Mouse (Mus musculus): ENCODE data around the gene Lamtor1. TPM values are rescaled to one million over a fixed set of nuclear protein-coding genes. Genes with fewer than 3 reads are reported as not detected.
"Not testable (repeated sequence)": the region's sequence is repeated elsewhere in the genome, so short reads cannot be mapped to it uniquely, and the experiment has no call there.

Gene Lamtor1
- total and polyA plus RNA-seq, 2 experiments from 2014 or later, result 105 to 176 TPM

- Histone ChIP-seq H3K27me3 (ENCODE audit: insufficient read depth, low read length) (no peaks in the 10 kb centered on the region), H3K36me3 (ENCODE audit: insufficient read depth) (no peaks in the 10 kb centered on the region), H3K27ac (ENCODE audit: low read depth, low read length) (no peak overlapping the region), H3K4me1 (ENCODE audit: insufficient read depth) (peaks cover 9% of the 10 kb centered on the region; the same call in 1 of the 2 replicates), H3K4me3 (ENCODE audit: low read depth, low read length) (no peak overlapping the region), H3K9ac (no peak overlapping the region), H3K4me2 (ENCODE audit: low read depth) (no peak overlapping the region), H3K9me3 (ENCODE audit: low read length) (no peaks in the 10 kb centered on the region)
- DNase-seq (no peak), ATAC-seq (no peak)
- 95% methylated on average over 4 of the region's 4 CpGs for WGBS
- no peak for TF ChIP-seq CTCF (IDR thresholded peaks at IDR 0.05; ENCODE audit: low read depth)
Observed at GRCm38 (mm10) chr7:101935957-101936356, 30.3 kb downstream of the Lamtor1 start.

GRCm38 (mm10) chr7:101936996-101937395 is 31.3 kb downstream of the Lamtor1 start:
- ATAC-seq (no peak), DNase-seq (no peak)
- WGBS, result 96% methylated on average over 4 of the region's 4 CpGs
- H3K27ac ChIP-seq (ENCODE audit: low read depth, low read length), result no peak overlapping the region
- no peak for TF ChIP-seq CTCF (IDR thresholded peaks at IDR 0.05; ENCODE audit: low read depth)
- no peak overlapping the region for H3K4me3 ChIP-seq (ENCODE audit: low read depth, low read length)
- H3K27me3 ChIP-seq (ENCODE audit: insufficient read depth, low read length), result no peaks in the 10 kb centered on the region
- H3K9ac ChIP-seq, result no peak overlapping the region
- no peaks in the 10 kb centered on the region for H3K36me3 ChIP-seq (ENCODE audit: insufficient read depth)
- H3K4me2 ChIP-seq (ENCODE audit: low read depth), result no peak overlapping the region
- no peaks in the 10 kb centered on the region for H3K9me3 ChIP-seq (ENCODE audit: low read length)
- H3K4me1 ChIP-seq (ENCODE audit: insufficient read depth), result peaks cover 9% of the 10 kb centered on the region; the same call in 1 of the 2 replicates

DNA sequence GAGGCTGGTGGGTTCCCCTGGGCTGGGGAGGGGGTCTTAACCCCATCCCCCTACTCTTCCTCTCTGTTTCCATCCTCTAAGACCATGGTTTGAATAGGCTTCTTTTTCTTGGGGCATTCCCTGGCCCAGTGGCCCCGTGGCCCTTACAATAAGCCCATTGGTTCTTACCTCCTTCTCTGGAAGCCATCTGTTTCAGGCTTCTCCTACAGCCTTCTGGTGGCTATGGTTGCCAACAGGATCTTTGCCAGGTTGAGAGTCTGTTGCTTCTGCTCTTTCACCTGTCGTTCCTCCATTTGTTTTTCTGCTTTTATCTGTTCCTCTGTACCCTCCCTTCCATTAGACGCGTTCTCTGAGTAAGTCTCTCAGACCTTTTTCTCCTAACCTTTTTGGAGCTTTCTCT is 31.9 kb downstream of the Lamtor1 start:
- Histone ChIP-seq H3K9me3 (ENCODE audit: low read length) (no peaks in the 10 kb centered on the region), H3K4me3 (ENCODE audit: low read depth, low read length) (no peak overlapping the region), H3K9ac (no peak overlapping the region), H3K27ac (ENCODE audit: low read depth, low read length) (no peak overlapping the region), H3K27me3 (ENCODE audit: insufficient read depth, low read length) (no peaks in the 10 kb centered on the region), H3K4me2 (ENCODE audit: low read depth) (no peak overlapping the region), H3K4me1 (ENCODE audit: insufficient read depth) (peaks cover 9% of the 10 kb centered on the region; the same call in 1 of the 2 replicates), H3K36me3 (ENCODE audit: insufficient read depth) (no peaks in the 10 kb centered on the region)
- DNase-seq (no peak), ATAC-seq (no peak)
- 88% methylated on average over 4 of the region's 4 CpGs for whole genome bisulfite sequencing
- no peak for TF ChIP-seq CTCF (IDR thresholded peaks at IDR 0.05; ENCODE audit: low read depth)

GRCm38 (mm10) chr7:101938348-101938747 is 32.6 kb downstream of the Lamtor1 start:
- H3K27ac ChIP-seq (ENCODE audit: low read depth, low read length), result no peak overlapping the region
- 76% methylated on average over 2 of the region's 2 CpGs for WGBS
- H3K4me1 ChIP-seq (ENCODE audit: insufficient read depth), result peaks cover 9% of the 10 kb centered on the region; the same call in 1 of the 2 replicates
- no peak for DNase-seq
- no peak for TF ChIP-seq CTCF (IDR thresholded peaks at IDR 0.05; ENCODE audit: low read depth)
- no peaks in the 10 kb centered on the region for H3K36me3 ChIP-seq (ENCODE audit: insufficient read depth)
- no peaks in the 10 kb centered on the region for H3K9me3 ChIP-seq (ENCODE audit: low read length)
- H3K9ac ChIP-seq, result no peak overlapping the region
- no peak overlapping the region for H3K4me3 ChIP-seq (ENCODE audit: low read depth, low read length)
- no peaks in the 10 kb centered on the region for H3K27me3 ChIP-seq (ENCODE audit: insufficient read depth, low read length)
- ATAC-seq, result no peak
- no peak overlapping the region for H3K4me2 ChIP-seq (ENCODE audit: low read depth)

GRCm38 (mm10) chr7:101939758-101940157 is 34.1 kb downstream of the Lamtor1 start:
- no peaks in the 10 kb centered on the region for H3K27me3 ChIP-seq (ENCODE audit: insufficient read depth, low read length)
- ATAC-seq (no peak), DNase-seq (no peak)
- no peak overlapping the region for H3K27ac ChIP-seq (ENCODE audit: low read depth, low read length)
- TF ChIP-seq CTCF (IDR thresholded peaks at IDR 0.05; ENCODE audit: low read depth), result no peak
- H3K4me3 ChIP-seq (ENCODE audit: low read depth, low read length), result no peak overlapping the region
- H3K36me3 ChIP-seq (ENCODE audit: insufficient read depth), result no peaks in the 10 kb centered on the region
- no peak overlapping the region for H3K4me2 ChIP-seq (ENCODE audit: low read depth)
- peaks cover 5% of the 10 kb centered on the region; the same call in 1 of the 2 replicates for H3K4me1 ChIP-seq (ENCODE audit: insufficient read depth)
- no peaks in the 10 kb centered on the region for H3K9me3 ChIP-seq (ENCODE audit: low read length)
- 96% methylated on average over 4 of the region's 4 CpGs for WGBS
- no peak overlapping the region for H3K9ac ChIP-seq

DNA sequence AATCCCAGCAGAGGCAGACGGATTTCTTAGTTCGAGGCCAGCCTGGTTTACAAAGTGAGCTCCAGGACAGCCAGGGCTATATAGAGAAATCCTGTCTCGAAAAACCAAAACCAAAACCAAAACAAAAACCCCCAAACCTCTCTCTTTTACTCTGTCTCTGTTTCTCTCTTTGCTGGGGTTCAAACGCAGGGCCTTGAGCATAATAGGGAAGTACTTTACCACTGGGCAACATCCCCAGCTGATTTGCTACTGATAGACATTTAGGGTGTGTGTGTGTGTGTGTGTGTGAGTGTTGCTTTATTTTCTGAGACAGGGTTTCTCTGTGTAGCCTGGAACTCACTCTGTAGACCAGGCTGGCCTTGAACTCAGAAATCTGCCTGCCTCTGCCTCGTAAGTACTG is 43.3 kb downstream of the Lamtor1 start:
- not testable (repeated sequence) for H3K27me3 ChIP-seq (ENCODE audit: insufficient read depth, low read length); H3K4me3 ChIP-seq (ENCODE audit: low read depth, low read length); H3K4me2 ChIP-seq (ENCODE audit: low read depth); H3K36me3 ChIP-seq (ENCODE audit: insufficient read depth); H3K9me3 ChIP-seq (ENCODE audit: low read length); H3K27ac ChIP-seq (ENCODE audit: low read depth, low read length); H3K9ac ChIP-seq; H3K4me1 ChIP-seq (ENCODE audit: insufficient read depth); ATAC-seq; DNase-seq
- WGBS, result 94% methylated on average over 5 of the region's 5 CpGs

- no peaks in the 10 kb centered on the region for H3K36me3 ChIP-seq (ENCODE audit: insufficient read depth)
- no peak for DNase-seq
- no peaks in the 10 kb centered on the region for H3K4me1 ChIP-seq (ENCODE audit: insufficient read depth)
- no peak for TF ChIP-seq CTCF (IDR thresholded peaks at IDR 0.05; ENCODE audit: low read depth)
- no peak overlapping the region for H3K4me2 ChIP-seq (ENCODE audit: low read depth)
- H3K27ac ChIP-seq (ENCODE audit: low read depth, low read length), result no peak overlapping the region
- 95% methylated on average over 1 of the region's 1 CpGs for whole genome bisulfite sequencing
- H3K9ac ChIP-seq, result no peak overlapping the region
- H3K9me3 ChIP-seq (ENCODE audit: low read length), result no peaks in the 10 kb centered on the region
- H3K27me3 ChIP-seq (ENCODE audit: insufficient read depth, low read length), result no peaks in the 10 kb centered on the region
- no peak for ATAC-seq
- no peak overlapping the region for H3K4me3 ChIP-seq (ENCODE audit: low read depth, low read length)
Observed at GRCm38 (mm10) chr7:101951648-101952047, 45.9 kb downstream of the Lamtor1 start.

GRCm38 (mm10) chr7:101952098-101952497 is 46.4 kb downstream of the Lamtor1 start:
- TF ChIP-seq CTCF (IDR thresholded peaks at IDR 0.05; ENCODE audit: low read depth), result no peak
- no peak for DNase-seq
- H3K9me3 ChIP-seq (ENCODE audit: low read length), result no peaks in the 10 kb centered on the region
- no peak overlapping the region for H3K4me3 ChIP-seq (ENCODE audit: low read depth, low read length)
- 79% methylated on average over 2 of the region's 2 CpGs for WGBS
- no peak overlapping the region for H3K27ac ChIP-seq (ENCODE audit: low read depth, low read length)
- no peaks in the 10 kb centered on the region for H3K36me3 ChIP-seq (ENCODE audit: insufficient read depth)
- no peaks in the 10 kb centered on the region for H3K27me3 ChIP-seq (ENCODE audit: insufficient read depth, low read length)
- H3K9ac ChIP-seq, result no peak overlapping the region
- H3K4me2 ChIP-seq (ENCODE audit: low read depth), result no peak overlapping the region
- no peaks in the 10 kb centered on the region for H3K4me1 ChIP-seq (ENCODE audit: insufficient read depth)
- ATAC-seq, result no peak

Measured in forebrain, postnatal 0 days (tissue).